Mouse (Mus musculus) midbrain, embryonic 14.5 days (tissue): ENCODE data around the gene Stk32b. TPM values are rescaled to one million over a fixed set of nuclear protein-coding genes. Genes with fewer than 3 reads are reported as not detected.

ENCODE experiments used
- ATAC-seq: fragments of 200-750 bp; cut with Nextera tagmentation; 2 replicates; pipeline ENCODE4 v1.8.0; 2017; ENCODE audit warnings: moderate number of reproducible peaks, moderate library complexity; ENCODE audit not compliant: low FRiP score, low TSS enrichment
- DNase-seq: peaks from one replicate; pipeline ENCODE4 v3.0.0-alpha.2; 2015
- H3K27ac ChIP-seq: fragments of 300-500 bp; sonication (generic); replicated peaks from 2 replicates; pipeline ENCODE4 v1.5.1; 2014; ENCODE audit warnings: mild to moderate bottlenecking, low read depth, low read length, moderate library complexity
- H3K27me3 ChIP-seq: fragments of 300-500 bp; sonication (generic); 2 replicates; pipeline ENCODE4 v1.6.1; 2014; ENCODE audit warnings: low read length, control low read depth, mixed read lengths; ENCODE audit not compliant: control insufficient read depth, insufficient read depth
- H3K36me3 ChIP-seq: fragments of 300-500 bp; sonication (generic); 2 replicates; pipeline ENCODE4 v1.6.1; 2014; ENCODE audit warnings: low read length, control low read depth; ENCODE audit not compliant: control insufficient read depth, insufficient read depth
- H3K4me1 ChIP-seq: fragments of 300-500 bp; sonication (generic); 2 replicates; pipeline ENCODE4 v1.6.1; 2014; ENCODE audit warnings: mild to moderate bottlenecking, antibody characterized with exemption, low read length, control low read depth; ENCODE audit not compliant: control insufficient read depth, insufficient read depth
- H3K4me2 ChIP-seq: fragments of 300-500 bp; sonication (generic); 2 replicates; pipeline ENCODE4 v1.6.1; 2014; ENCODE audit warnings: mild to moderate bottlenecking, low read length, moderate library complexity
- H3K4me3 ChIP-seq: fragments of 300-500 bp; sonication (generic); replicated peaks from 2 replicates; pipeline ENCODE4 v1.5.1; 2014; ENCODE audit warnings: low read depth, low read length
- H3K9ac ChIP-seq: fragments of 300-500 bp; sonication (generic); replicated peaks from 2 replicates; pipeline ENCODE4 v1.6.1; 2014; ENCODE audit warnings: mild to moderate bottlenecking, low read length, moderate library complexity
- H3K9me3 ChIP-seq: fragments of 300-500 bp; sonication (generic); 2 replicates; pipeline ENCODE4 v1.6.1; 2016; ENCODE audit warnings: low read length, control low read depth, mixed read lengths; ENCODE audit not compliant: control insufficient read depth
- WGBS: fragments of 180-500 bp; shearing (Covaris S2); extraction: QIAGEN DNeasy Blood & Tissue Kit; methylation state at CpG from one replicate; pipeline ENCODE4 v1.1.7; 2014; 5-methylcytosine and 5-hydroxymethylcytosine counted together
- polyA plus RNA-seq: library from polyadenylated mRNA; unstranded; fragments of >200 nt; fragmentation: Nextera tagmentation; extraction: Ambion mirVana; gene quantifications from 2 replicates; pipeline ENCODE4 v1.2.1, GENCODE M21; 2014

The Stk32b gene
- polyA plus RNA-seq, 1 experiment from 2014 or later: 33.4 TPM

GRCm38 (mm10) chr5:37650089-37650601 is 66.8 kb downstream of the Stk32b start:
- 87% methylated on average over 1 of the region's 1 CpGs for WGBS
- no peak overlapping the region for H3K4me2 ChIP-seq
- DNase-seq (no peak), ATAC-seq (no peak)
- peaks cover 4% of the 10 kb centered on the region; the same call in 1 of the 2 replicates for H3K9me3 ChIP-seq
- H3K36me3 ChIP-seq: no peaks in the 10 kb centered on the region
- no peak overlapping the region for H3K27ac ChIP-seq
- no peaks in the 10 kb centered on the region for H3K27me3 ChIP-seq
- no peak overlapping the region for H3K9ac ChIP-seq
- H3K4me1 ChIP-seq: 0 out of 2 replicates have a peak, but pooled peaks cover 4% of the 10 kb centered on the region
- no peak overlapping the region for H3K4me3 ChIP-seq

- 50% methylated on average over 7 of the region's 7 CpGs for WGBS
- H3K4me3 ChIP-seq: no peak overlapping the region
- H3K36me3 ChIP-seq: no peaks in the 10 kb centered on the region
- no peak overlapping the region for H3K27ac ChIP-seq
- 0 out of 2 replicates have a peak, but pooled peaks cover 4% of the 10 kb centered on the region for H3K4me1 ChIP-seq
- no peak overlapping the region for H3K9ac ChIP-seq
- no peaks in the 10 kb centered on the region for H3K27me3 ChIP-seq
- H3K4me2 ChIP-seq: no peak overlapping the region
- peak; percentile 58 for DNase-seq
- no peak for ATAC-seq
- peaks cover 4% of the 10 kb centered on the region; the same call in 1 of the 2 replicates for H3K9me3 ChIP-seq
Measured at GRCm38 (mm10) chr5:37644082-37644481, 72.9 kb downstream of the Stk32b start.

DNA sequence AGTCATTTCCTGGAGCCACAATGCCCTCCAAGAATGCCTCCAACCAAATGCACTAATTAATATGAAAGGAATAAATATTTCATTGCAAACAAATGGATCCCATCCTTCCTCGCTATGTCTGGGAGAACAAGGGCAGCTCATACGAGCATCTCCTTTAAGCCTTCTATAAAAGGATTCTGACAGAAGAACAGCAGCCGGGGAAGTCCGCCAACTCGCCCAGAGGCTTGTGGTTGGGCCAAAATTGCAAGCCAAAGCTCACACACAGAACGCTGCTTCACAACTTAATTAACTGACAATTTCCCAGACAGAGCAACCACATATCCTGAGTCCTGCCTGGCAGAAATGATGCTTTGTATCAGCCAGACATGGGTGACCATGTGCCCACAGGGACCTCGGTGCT is 74.5 kb downstream of the Stk32b start:
- Histone ChIP-seq H3K36me3 (no peaks in the 10 kb centered on the region), H3K4me3 (no peak overlapping the region), H3K4me1 (0 out of 2 replicates have a peak, but pooled peaks cover 4% of the 10 kb centered on the region), H3K27me3 (no peaks in the 10 kb centered on the region), H3K9ac (no peak overlapping the region), H3K9me3 (no peaks in the 10 kb centered on the region), H3K27ac (no peak overlapping the region), H3K4me2 (no peak overlapping the region)
- ATAC-seq: no peak
- peak; percentile 35 for DNase-seq
- WGBS: 67% methylated on average over 7 of the region's 7 CpGs

DNA sequence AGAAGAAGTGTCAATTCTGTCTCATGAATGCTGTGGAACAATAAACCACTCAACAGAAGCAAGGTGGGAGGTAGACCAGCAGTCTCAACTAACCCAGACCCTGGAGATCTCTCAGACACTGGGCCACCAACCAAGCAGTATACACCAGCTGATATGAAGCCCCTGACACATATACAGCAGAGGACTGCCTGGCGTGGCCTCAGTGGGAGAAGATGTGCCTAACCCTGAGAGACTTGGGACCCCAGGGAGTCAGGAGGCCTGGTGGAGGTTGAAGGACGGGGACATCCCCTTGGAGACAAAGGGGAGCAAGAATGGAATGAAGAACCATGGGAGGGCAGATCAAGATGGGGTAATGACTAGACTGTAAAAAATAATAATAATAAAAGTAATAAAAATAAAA is 82.2 kb downstream of the Stk32b start:
- WGBS: 74% methylated on average over 2 of the region's 2 CpGs
- no peak for DNase-seq
- no peak overlapping the region for H3K27ac ChIP-seq
- H3K4me3 ChIP-seq: no peak overlapping the region
- no peaks in the 10 kb centered on the region; the same call in 1 of the 2 replicates for H3K9me3 ChIP-seq
- no peak for ATAC-seq
- H3K36me3 ChIP-seq: no peaks in the 10 kb centered on the region
- H3K27me3 ChIP-seq: no peaks in the 10 kb centered on the region
- no peak overlapping the region for H3K9ac ChIP-seq
- H3K4me2 ChIP-seq: no peak overlapping the region
- no peaks in the 10 kb centered on the region for H3K4me1 ChIP-seq

GRCm38 (mm10) chr5:37627437-37628163 is 89.4 kb downstream of the Stk32b start:
- Histone ChIP-seq H3K4me3 (no peak overlapping the region), H3K9ac (no peak overlapping the region), H3K4me1 (no peaks in the 10 kb centered on the region), H3K36me3 (no peaks in the 10 kb centered on the region), H3K4me2 (no peak overlapping the region), H3K9me3 (no peaks in the 10 kb centered on the region; the same call in 1 of the 2 replicates), H3K27me3 (no peaks in the 10 kb centered on the region), H3K27ac (no peak overlapping the region)
- 80% methylated on average over 8 of the region's 8 CpGs for WGBS
- ATAC-seq (no peak), DNase-seq (no peak)

DNA sequence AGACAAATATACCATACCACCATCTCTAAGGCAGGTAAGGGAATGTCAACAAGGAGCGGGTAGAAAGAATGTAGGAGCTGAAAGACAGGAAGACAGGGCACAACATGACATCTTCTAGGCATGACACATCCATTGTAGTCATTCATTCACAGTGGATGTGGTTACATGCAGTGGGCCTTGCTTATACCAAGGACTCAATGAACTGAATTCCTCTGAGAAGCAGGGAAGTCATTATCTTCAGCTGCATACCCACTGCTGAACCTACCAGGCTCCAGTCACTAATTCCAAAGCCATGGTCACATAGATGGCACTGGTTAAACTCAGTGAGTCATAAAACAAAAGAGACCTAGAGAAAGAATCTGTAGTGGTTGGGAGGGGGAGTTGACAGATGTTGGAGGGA is 105.1 kb downstream of the Stk32b start:
- H3K4me1 ChIP-seq: no peaks in the 10 kb centered on the region
- H3K27me3 ChIP-seq: no peaks in the 10 kb centered on the region
- no peaks in the 10 kb centered on the region for H3K9me3 ChIP-seq
- no peak overlapping the region for H3K4me2 ChIP-seq
- DNase-seq (no peak), ATAC-seq (no peak)
- H3K9ac ChIP-seq: no peak overlapping the region
- H3K36me3 ChIP-seq: no peaks in the 10 kb centered on the region
- H3K4me3 ChIP-seq: no peak overlapping the region
- WGBS: 94% methylated on average over 1 of the region's 1 CpGs
- no peak overlapping the region for H3K27ac ChIP-seq

DNA sequence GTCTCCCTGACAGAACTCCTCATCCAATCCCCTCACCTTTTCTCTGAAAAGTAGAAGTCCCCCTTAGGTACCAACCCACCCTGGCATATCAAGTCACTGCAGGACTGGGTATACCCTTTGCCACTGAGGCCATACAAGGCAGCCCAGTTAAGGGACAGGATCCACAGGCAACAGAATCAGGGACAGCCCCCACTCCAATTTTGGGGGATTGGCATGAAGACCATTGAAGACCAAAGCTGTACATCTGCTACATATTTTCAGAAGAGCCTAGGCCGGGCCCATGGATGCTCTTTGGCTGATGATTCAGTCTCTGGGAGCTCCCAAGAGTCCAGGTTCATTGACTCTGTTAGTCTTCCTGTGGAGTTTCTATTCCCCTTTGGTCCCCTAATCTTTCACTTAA is 117.4 kb downstream of the Stk32b start:
- H3K9ac ChIP-seq: no peak overlapping the region
- WGBS: 74% methylated on average over 1 of the region's 1 CpGs
- no peak overlapping the region for H3K27ac ChIP-seq
- 0 out of 2 replicates have a peak, but pooled peaks cover 3% of the 10 kb centered on the region for H3K9me3 ChIP-seq
- DNase-seq (no peak), ATAC-seq (no peak)
- no peak overlapping the region for H3K4me3 ChIP-seq
- no peaks in the 10 kb centered on the region for H3K36me3 ChIP-seq
- no peaks in the 10 kb centered on the region for H3K4me1 ChIP-seq
- H3K4me2 ChIP-seq: no peak overlapping the region
- H3K27me3 ChIP-seq: no peaks in the 10 kb centered on the region

GRCm38 (mm10) chr5:37598271-37598670 is 118.7 kb downstream of the Stk32b start:
- H3K4me3 ChIP-seq: no peak overlapping the region
- no peak for ATAC-seq
- DNase-seq: no peak
- no peaks in the 10 kb centered on the region for H3K27me3 ChIP-seq
- H3K9me3 ChIP-seq: 0 out of 2 replicates have a peak, but pooled peaks cover 3% of the 10 kb centered on the region
- no peaks in the 10 kb centered on the region for H3K4me1 ChIP-seq
- H3K9ac ChIP-seq: no peak overlapping the region
- no peak overlapping the region for H3K27ac ChIP-seq
- H3K4me2 ChIP-seq: no peak overlapping the region
- 93% methylated on average over 4 of the region's 4 CpGs for WGBS
- no peaks in the 10 kb centered on the region for H3K36me3 ChIP-seq

DNA sequence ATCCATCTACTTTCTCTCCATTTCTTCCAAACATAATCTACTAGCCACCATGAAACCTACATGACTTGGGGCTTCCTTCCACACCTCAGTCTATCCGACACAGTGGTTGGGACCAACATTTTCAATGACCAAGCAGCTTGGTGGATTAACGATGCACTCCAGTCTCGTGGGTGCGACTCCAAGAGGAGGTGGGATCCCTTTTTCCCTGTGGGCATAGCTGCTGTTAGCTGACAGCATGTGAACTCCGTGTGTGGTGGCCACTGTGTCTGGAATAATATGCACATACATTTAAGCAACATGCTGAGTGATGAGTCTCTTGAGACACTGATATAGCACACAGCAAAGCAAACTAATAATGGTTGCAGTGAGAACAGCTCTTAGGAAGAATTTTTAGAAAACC is 124.6 kb downstream of the Stk32b start:
- H3K9me3 ChIP-seq: no peaks in the 10 kb centered on the region
- DNase-seq (no peak), ATAC-seq (no peak)
- no peaks in the 10 kb centered on the region for H3K4me1 ChIP-seq
- H3K36me3 ChIP-seq: no peaks in the 10 kb centered on the region
- H3K4me2 ChIP-seq: no peak overlapping the region
- H3K27me3 ChIP-seq: no peaks in the 10 kb centered on the region
- no peak overlapping the region for H3K9ac ChIP-seq
- no peak overlapping the region for H3K27ac ChIP-seq
- 74% methylated on average over 5 of the region's 5 CpGs for WGBS
- no peak overlapping the region for H3K4me3 ChIP-seq
